Mouse (Mus musculus): ENCODE measurements around the gene Nupr1l. TPM values are rescaled to one million over a fixed set of nuclear protein-coding genes. Genes with fewer than 3 reads are reported as not detected.

Nupr1l gene
- polyA plus RNA-seq, 1 experiment from 2014 or later = 6.2 TPM

DNA sequence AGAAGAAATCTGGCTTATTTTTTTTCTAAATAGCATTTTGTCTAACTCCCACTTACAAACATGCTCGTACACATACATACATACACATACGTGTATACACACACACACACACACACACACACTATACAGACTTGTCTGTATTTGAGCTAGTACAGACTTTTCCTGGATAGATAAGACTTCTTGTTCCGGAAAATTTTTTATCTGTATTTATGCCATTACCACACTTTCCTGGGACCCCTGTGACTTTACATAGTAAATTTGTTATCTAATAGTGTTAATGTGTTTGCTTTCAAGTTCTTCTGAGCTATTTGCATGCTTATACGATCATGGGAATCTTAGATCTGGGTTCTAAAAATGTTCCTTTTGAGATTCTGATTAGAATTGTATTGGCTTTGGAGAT, 43.8 kb downstream of the Nupr1l start:
- Histone ChIP-seq H3K4me1 (no peaks in the 10 kb centered on the region), H3K27ac (no peak overlapping the region), H3K9ac (no peak overlapping the region), H3K36me3 (replicated peaks) (no peaks in the 10 kb centered on the region), H3K4me2 (no peak overlapping the region), H3K9me3 (no peaks in the 10 kb centered on the region), H3K4me3 (replicated peaks) (no peak overlapping the region), H3K27me3 (no peaks in the 10 kb centered on the region)
- WGBS = 95% methylated on average over 4 of the region's 4 CpGs
- no peak for ATAC-seq (ENCODE audit: low FRiP score)

GRCm38 (mm10) chr5:129954473-129955254, 46.3 kb downstream of the Nupr1l start:
- H3K27ac ChIP-seq = no peak overlapping the region
- H3K4me2 ChIP-seq = no peak overlapping the region
- H3K4me1 ChIP-seq = no peaks in the 10 kb centered on the region
- no peaks in the 10 kb centered on the region for H3K27me3 ChIP-seq
- no peak overlapping the region for H3K9ac ChIP-seq
- H3K9me3 ChIP-seq = no peaks in the 10 kb centered on the region
- H3K4me3 ChIP-seq (replicated peaks) = no peak overlapping the region
- 84% methylated on average over 5 of the region's 5 CpGs for WGBS
- no peak for ATAC-seq (ENCODE audit: low FRiP score)
- no peaks in the 10 kb centered on the region for H3K36me3 ChIP-seq (replicated peaks)

DNA sequence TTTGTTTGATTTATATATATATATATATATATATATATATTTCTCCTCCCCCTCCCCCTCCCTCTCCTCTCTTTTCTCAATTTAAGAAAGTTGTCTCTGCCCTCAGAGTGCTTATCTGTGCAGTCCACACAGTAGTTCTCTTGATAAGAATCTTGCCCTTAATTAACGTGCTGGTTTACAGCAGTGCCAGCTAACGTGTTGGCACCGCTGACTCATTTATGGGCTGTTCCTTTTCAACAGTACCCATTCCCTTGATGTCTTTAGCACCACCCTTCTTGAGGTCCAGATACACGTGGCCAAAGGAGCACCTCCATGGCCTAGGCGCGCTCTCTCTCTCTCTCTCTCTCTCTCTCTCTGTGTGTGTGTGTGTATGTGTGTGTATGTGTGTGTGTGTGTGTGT, 47.5 kb downstream of the Nupr1l start:
- no peaks in the 10 kb centered on the region for H3K9me3 ChIP-seq
- no peaks in the 10 kb centered on the region for H3K4me1 ChIP-seq
- H3K9ac ChIP-seq = no peak overlapping the region
- H3K27ac ChIP-seq = no peak overlapping the region
- no peak overlapping the region for H3K4me2 ChIP-seq
- ATAC-seq (ENCODE audit: low FRiP score) = no peak
- H3K4me3 ChIP-seq (replicated peaks) = no peak overlapping the region
- H3K36me3 ChIP-seq (replicated peaks) = no peaks in the 10 kb centered on the region
- H3K27me3 ChIP-seq = no peaks in the 10 kb centered on the region
- WGBS = 84% methylated on average over 6 of the region's 6 CpGs

GRCm38 (mm10) chr5:129963224-129963623, 54.9 kb downstream of the Nupr1l start:
- H3K27ac ChIP-seq = no peak overlapping the region
- no peaks in the 10 kb centered on the region for H3K9me3 ChIP-seq
- no peak overlapping the region for H3K9ac ChIP-seq
- H3K36me3 ChIP-seq (replicated peaks) = no peaks in the 10 kb centered on the region
- no peaks in the 10 kb centered on the region for H3K27me3 ChIP-seq
- H3K4me2 ChIP-seq = no peak overlapping the region
- WGBS = 37% methylated on average over 4 of the region's 4 CpGs
- peaks cover 4% of the 10 kb centered on the region; the same call in 1 of the 2 replicates for H3K4me1 ChIP-seq
- no peak overlapping the region for H3K4me3 ChIP-seq (replicated peaks)
- no peak for ATAC-seq (ENCODE audit: low FRiP score)

Other genes starting within 250 kb of the Nupr1l start
- 5.6 and 6.3 TPM in 2 replicates for gene Zfp11, start 238.4 kb upstream of the Nupr1l start, polyA plus RNA-seq (2016; fragmentation: Nextera tagmentation; extraction: Ambion mirVana)
- not detected in 2 replicates for gene Sept14, start 200.0 kb upstream of the Nupr1l start, polyA plus RNA-seq (2016; fragmentation: Nextera tagmentation; extraction: Ambion mirVana)
- gene Mrps17, start 193.0 kb upstream of the Nupr1l start, polyA plus RNA-seq (2016; fragmentation: Nextera tagmentation; extraction: Ambion mirVana) = 160 and 166 TPM in 2 replicates
- 79.0 and 83.1 TPM in 2 replicates for gene Nipsnap2, start 183.5 kb upstream of the Nupr1l start, polyA plus RNA-seq (2016; fragmentation: Nextera tagmentation; extraction: Ambion mirVana)
- gene Psph, start 121.1 kb upstream of the Nupr1l start, polyA plus RNA-seq (2016; fragmentation: Nextera tagmentation; extraction: Ambion mirVana) = 42.8 and 47.3 TPM in 2 replicates
- 47.0 and 49.2 TPM in 2 replicates for gene Sumf2, start 61.6 kb upstream of the Nupr1l start, polyA plus RNA-seq (2016; fragmentation: Nextera tagmentation; extraction: Ambion mirVana)
- gene Chchd2, start 21.1 kb upstream of the Nupr1l start, polyA plus RNA-seq (2016; fragmentation: Nextera tagmentation; extraction: Ambion mirVana) = 756 and 796 TPM in 2 replicates
- gene Zbed5, start 12.8 kb upstream of the Nupr1l start, polyA plus RNA-seq (2016; fragmentation: Nextera tagmentation; extraction: Ambion mirVana) = 6.2 and 7.0 TPM in 2 replicates
- 0.23 and 0.32 TPM in 2 replicates for gene Phkg1, start 10.0 kb upstream of the Nupr1l start, polyA plus RNA-seq (2016; fragmentation: Nextera tagmentation; extraction: Ambion mirVana)
- 41.2 and 41.3 TPM in 2 replicates for gene Vkorc1l1, start 33.4 kb downstream of the Nupr1l start, polyA plus RNA-seq (2016; fragmentation: Nextera tagmentation; extraction: Ambion mirVana)
- 17.1 and 20.6 TPM in 2 replicates for gene Gusb, start 94.5 kb downstream of the Nupr1l start, polyA plus RNA-seq (2016; fragmentation: Nextera tagmentation; extraction: Ambion mirVana)
- gene Asl, start 120.7 kb downstream of the Nupr1l start, polyA plus RNA-seq (2016; fragmentation: Nextera tagmentation; extraction: Ambion mirVana) = 20.9 and 23.5 TPM in 2 replicates
- gene Crcp, start 120.8 kb downstream of the Nupr1l start, polyA plus RNA-seq (2016; fragmentation: Nextera tagmentation; extraction: Ambion mirVana) = 54.0 and 55.8 TPM in 2 replicates
- gene Tpst1, start 164.8 kb downstream of the Nupr1l start, polyA plus RNA-seq (2016; fragmentation: Nextera tagmentation; extraction: Ambion mirVana) = 55.1 and 56.5 TPM in 2 replicates
- gene Kctd7, start 236.3 kb downstream of the Nupr1l start, polyA plus RNA-seq (2016; fragmentation: Nextera tagmentation; extraction: Ambion mirVana) = 7.5 and 7.7 TPM in 2 replicates